Mouse (Mus musculus): ENCODE results near the gene Os9.

GRCm38 (mm10) chr10:127085052-127085451, 35.9 kb downstream of the Os9 start:
- TF ChIP-seq POLR2A (IDR thresholded peaks at IDR 0.05; ENCODE audit: borderline replicate concordance, extremely low read depth, low read depth, low read length) (no peak), CTCF (IDR thresholded peaks at IDR 0.05; ENCODE audit: insufficient read depth, low read length) (no peak)

Data from lung, adult 2 months (tissue).